Mouse (Mus musculus) lung, postnatal 0 days (tissue): ENCODE data around the gene Slc1a4. TPM values are rescaled to one million over a fixed set of nuclear protein-coding genes. Genes with fewer than 3 reads are reported as not detected.

Source experiments
- ATAC-seq: fragments of 200-750 bp; cut with Nextera tagmentation; 2 replicates; pipeline ENCODE4 v1.8.0; 2017; ENCODE audit warnings: moderate library complexity
- DNase-seq: peaks from one replicate; pipeline ENCODE4 v3.0.0-alpha.2; 2016; ENCODE audit warnings: low spot score
- H3K27ac ChIP-seq: fragments of 300-500 bp; sonication (generic); 2 replicates; pipeline ENCODE4 v1.5.1; 2014; ENCODE audit warnings: antibody characterized with exemption, mild to moderate bottlenecking, low read length, mixed read lengths
- H3K27me3 ChIP-seq: fragments of 300-500 bp; sonication (generic); replicated peaks from 2 replicates; pipeline ENCODE4 v1.6.1; 2014; ENCODE audit warnings: low read length, mixed read lengths; ENCODE audit not compliant: insufficient read depth
- H3K36me3 ChIP-seq: fragments of 300-500 bp; sonication (generic); 2 replicates; pipeline ENCODE4 v1.6.1; 2014; ENCODE audit warnings: low read length, mixed read lengths; ENCODE audit not compliant: insufficient read depth
- H3K4me1 ChIP-seq: fragments of 300-500 bp; sonication (generic); 2 replicates; pipeline ENCODE4 v1.6.1; 2014; ENCODE audit warnings: antibody characterized with exemption, low read depth, low read length, mixed read lengths; ENCODE audit not compliant: insufficient read depth
- H3K4me2 ChIP-seq: fragments of 300-500 bp; sonication (generic); replicated peaks from 2 replicates; pipeline ENCODE4 v1.6.1; 2014; ENCODE audit warnings: low read depth, mild to moderate bottlenecking, low read length, moderate library complexity, mixed read lengths
- H3K4me3 ChIP-seq: fragments of 300-500 bp; sonication (generic); 2 replicates; pipeline ENCODE4 v1.5.1; 2014; ENCODE audit warnings: low read depth, low read length
- H3K9ac ChIP-seq: fragments of 300-500 bp; sonication (generic); replicated peaks from 2 replicates; pipeline ENCODE4 v1.6.1; 2014; ENCODE audit warnings: low read depth, mild to moderate bottlenecking
- H3K9me3 ChIP-seq: fragments of 300-500 bp; sonication (generic); 2 replicates; pipeline ENCODE4 v1.6.1; 2016; ENCODE audit warnings: low read length, mixed read lengths
- CTCF ChIP-seq: IDR thresholded peaks from 2 replicates; pipeline ENCODE4 v1.5.1; 2016; ENCODE audit warnings: antibody characterized with exemption, mild to moderate bottlenecking
- EP300 ChIP-seq: IDR thresholded peaks from 2 replicates; pipeline ENCODE4 v1.6.1; 2016; ENCODE audit warnings: antibody characterized with exemption, mild to moderate bottlenecking, control low read depth
- WGBS: fragments of 180-500 bp; shearing (Covaris S2); extraction: QIAGEN DNeasy Blood & Tissue Kit; methylation state at CpG from one replicate; pipeline ENCODE4 v1.1.7; 2014; 5-methylcytosine and 5-hydroxymethylcytosine counted together
- polyA plus RNA-seq: library from polyadenylated mRNA; unstranded; fragments of >200 nt; fragmentation: Nextera tagmentation; extraction: Ambion mirVana; gene quantifications from 2 replicates; pipeline ENCODE4 v1.2.1, GENCODE M21; 2015

Slc1a4 gene
- 17.5 and 17.7 TPM in 2 replicates for polyA plus RNA-seq

GRCm38 (mm10) chr11:20332561-20333514 lies at the start of gene Slc1a4:
Gene Slc1a4 (minus strand): TSS chr11:20332713.
- peak; percentile 89 for TF ChIP-seq CTCF
- peak; percentile 46; the same call in 1 of the 2 replicates for TF ChIP-seq EP300
- peak; percentile 99 for DNase-seq
- WGBS, result under 1% methylated on average over 48 of the region's 48 CpGs

DNA sequence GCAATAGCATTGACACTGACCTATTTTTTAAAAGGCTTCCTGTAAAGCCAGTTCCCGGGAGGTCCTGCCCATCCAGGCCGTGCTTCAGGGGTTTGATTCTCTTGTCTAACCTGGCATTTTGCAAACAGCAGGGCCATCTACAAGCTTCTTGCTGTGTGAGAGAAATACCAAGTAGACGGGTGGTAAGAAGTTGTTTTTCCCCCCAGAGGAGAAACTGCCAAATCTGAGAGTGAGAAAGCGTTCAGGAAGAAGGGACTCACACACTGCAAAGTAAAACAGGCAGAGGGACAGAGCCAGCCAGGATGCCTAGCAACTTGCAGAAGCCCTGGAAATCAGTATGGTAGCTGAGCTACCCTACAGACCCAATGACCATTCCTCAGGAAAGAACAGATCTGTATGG lies 47.6 kb upstream of the Slc1a4 start:
- TF ChIP-seq CTCF (no peak), EP300 (no peak)
- no peak for DNase-seq
- no peak overlapping the region for H3K27ac ChIP-seq

More at GRCm38 (mm10) chr11:20332561-20333514, at the start of gene Slc1a4:
- Histone ChIP-seq H3K27ac (peak within 1 kb of the TSS; percentile 89), H3K9me3 (no peaks in the 10 kb centered on the region), H3K27me3 (no peaks in the 10 kb centered on the region), H3K36me3 (no peaks in the 10 kb centered on the region), H3K9ac (peak within 1 kb of the TSS; percentile 60), H3K4me3 (peak within 1 kb of the TSS; percentile 67), H3K4me2 (peak within 1 kb of the TSS; percentile 97), H3K4me1 (peaks cover 4% of the 10 kb centered on the region; the same call in 1 of the 2 replicates)
- peak; percentile 98 for ATAC-seq

DNA sequence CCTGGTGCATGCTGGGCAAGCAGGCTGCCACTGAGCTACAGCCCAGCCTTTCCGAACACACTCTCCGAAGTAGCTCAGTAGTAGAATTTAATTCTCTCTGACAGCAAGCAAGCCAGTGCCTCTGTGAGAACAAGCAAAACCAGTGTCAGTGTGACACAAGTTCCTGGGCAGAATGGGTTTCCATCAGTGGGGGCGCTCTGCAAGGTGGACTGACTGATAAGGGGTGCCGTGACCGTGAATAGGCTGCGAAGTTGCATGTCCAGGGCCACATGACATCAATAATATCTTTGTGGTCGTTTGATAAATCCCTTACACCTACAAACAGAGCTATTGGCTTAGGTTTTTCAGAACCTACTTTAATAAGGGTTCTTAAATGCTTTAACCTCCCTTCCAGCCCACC lies 44.1 kb upstream of the Slc1a4 start:
- no peak overlapping the region for H3K4me3 ChIP-seq
- no peak for ATAC-seq
- H3K36me3 ChIP-seq, result no peaks in the 10 kb centered on the region
- 82% methylated on average over 7 of the region's 7 CpGs for WGBS
- no peaks in the 10 kb centered on the region for H3K9me3 ChIP-seq
- DNase-seq, result no peak
- H3K4me2 ChIP-seq, result no peak overlapping the region
- no peaks in the 10 kb centered on the region for H3K4me1 ChIP-seq
- H3K9ac ChIP-seq, result no peak overlapping the region
- no peaks in the 10 kb centered on the region for H3K27me3 ChIP-seq
- H3K27ac ChIP-seq, result no peak overlapping the region
- TF ChIP-seq EP300 (no peak), CTCF (no peak)

More for the DNA sequence above, 47.6 kb upstream of the Slc1a4 start:
- 36% methylated on average over 4 of the region's 4 CpGs for WGBS
- H3K9me3 ChIP-seq, result no peaks in the 10 kb centered on the region
- no peak overlapping the region for H3K4me2 ChIP-seq
- ATAC-seq, result no peak
- H3K4me3 ChIP-seq, result no peak overlapping the region
- H3K9ac ChIP-seq, result no peak overlapping the region
- no peaks in the 10 kb centered on the region for H3K36me3 ChIP-seq
- no peaks in the 10 kb centered on the region for H3K27me3 ChIP-seq
- no peaks in the 10 kb centered on the region for H3K4me1 ChIP-seq

GRCm38 (mm10) chr11:20372616-20373211 lies 40.2 kb upstream of the Slc1a4 start:
- H3K4me3 ChIP-seq, result no peak overlapping the region
- H3K4me2 ChIP-seq, result no peak overlapping the region
- DNase-seq (no peak), ATAC-seq (no peak)
- no peak overlapping the region for H3K27ac ChIP-seq
- no peak for TF ChIP-seq EP300
- H3K36me3 ChIP-seq, result no peaks in the 10 kb centered on the region
- 65% methylated on average over 8 of the region's 8 CpGs for WGBS
- no peaks in the 10 kb centered on the region for H3K9me3 ChIP-seq
- no peak overlapping the region for H3K9ac ChIP-seq
- H3K4me1 ChIP-seq, result no peaks in the 10 kb centered on the region
- no peaks in the 10 kb centered on the region for H3K27me3 ChIP-seq

DNA sequence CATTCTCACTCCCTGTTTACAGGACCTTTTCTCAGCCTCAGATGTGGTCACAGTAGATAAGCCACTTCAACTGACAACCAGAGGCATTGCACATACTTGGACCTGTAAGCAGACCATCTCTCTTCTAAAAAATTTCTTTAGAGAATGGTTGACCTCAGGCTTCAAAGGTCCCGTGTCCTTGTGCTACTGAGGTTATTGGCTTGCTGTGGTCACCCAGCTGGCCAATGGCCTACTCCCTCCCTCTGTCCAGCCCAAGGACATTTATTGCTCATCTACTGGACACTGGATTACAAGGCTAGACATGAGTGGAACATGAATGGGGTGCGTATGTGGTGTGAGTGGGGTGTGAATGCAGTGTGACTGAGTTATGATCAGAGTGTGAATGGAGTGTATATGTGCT lies 38.0 kb upstream of the Slc1a4 start:
- DNase-seq (no peak), ATAC-seq (no peak)
- H3K9ac ChIP-seq, result no peak overlapping the region
- WGBS, result 69% methylated on average over 2 of the region's 2 CpGs
- no peaks in the 10 kb centered on the region for H3K9me3 ChIP-seq
- no peak overlapping the region for H3K4me3 ChIP-seq
- no peaks in the 10 kb centered on the region for H3K36me3 ChIP-seq
- H3K27me3 ChIP-seq, result no peaks in the 10 kb centered on the region
- no peak for TF ChIP-seq CTCF
- TF ChIP-seq EP300, result no peak
- no peak overlapping the region for H3K4me2 ChIP-seq
- H3K4me1 ChIP-seq, result no peaks in the 10 kb centered on the region
- H3K27ac ChIP-seq, result no peak overlapping the region

GRCm38 (mm10) chr11:20366456-20366855 lies 33.9 kb upstream of the Slc1a4 start:
- Histone ChIP-seq H3K36me3 (no peaks in the 10 kb centered on the region), H3K9me3 (no peaks in the 10 kb centered on the region), H3K4me1 (no peaks in the 10 kb centered on the region), H3K9ac (no peak overlapping the region), H3K27ac (no peak overlapping the region), H3K27me3 (no peaks in the 10 kb centered on the region), H3K4me2 (no peak overlapping the region), H3K4me3 (no peak overlapping the region)
- DNase-seq (no peak), ATAC-seq (no peak)
- TF ChIP-seq EP300 (no peak), CTCF (no peak)
- WGBS, result 91% methylated on average over 1 of the region's 1 CpGs
